Mouse (Mus musculus) hindbrain, embryonic 16.5 days (tissue): ENCODE results near the gene Rell1. TPM values are rescaled to one million over a fixed set of nuclear protein-coding genes. Genes with fewer than 3 reads are reported as not detected.

ENCODE experiments used
- ATAC-seq: fragments of 200-750 bp; cut with Nextera tagmentation; 2 replicates; pipeline ENCODE4 v1.8.0; 2017; ENCODE audit warnings: moderate TSS enrichment, moderate library complexity
- H3K27ac ChIP-seq: fragments of 300-500 bp; sonication (generic); 2 replicates; pipeline ENCODE4 v1.5.1; 2014; ENCODE audit warnings: low read depth, mild to moderate bottlenecking, control low read depth, low read length, moderate library complexity
- H3K27me3 ChIP-seq: fragments of 300-500 bp; sonication (generic); replicated peaks from 2 replicates; pipeline ENCODE4 v1.6.1; 2014; ENCODE audit warnings: low read length; ENCODE audit not compliant: control insufficient read depth, insufficient read depth
- H3K36me3 ChIP-seq: fragments of 300-500 bp; sonication (generic); 2 replicates; pipeline ENCODE4 v1.6.1; 2014; ENCODE audit warnings: mild to moderate bottlenecking, low read length, moderate library complexity, mixed read lengths; ENCODE audit not compliant: control insufficient read depth, insufficient read depth
- H3K4me1 ChIP-seq: fragments of 300-500 bp; sonication (generic); 2 replicates; pipeline ENCODE4 v1.6.1; 2014; ENCODE audit warnings: low read depth, low read length; ENCODE audit not compliant: control insufficient read depth, insufficient read depth
- H3K4me2 ChIP-seq: fragments of 300-500 bp; sonication (generic); 2 replicates; pipeline ENCODE4 v1.6.1; 2014; ENCODE audit warnings: mild to moderate bottlenecking, low read length, control low read depth, moderate library complexity
- H3K4me3 ChIP-seq: fragments of 300-500 bp; sonication (generic); 2 replicates; pipeline ENCODE4 v1.5.1; 2014; ENCODE audit warnings: mild to moderate bottlenecking, low read length, control low read depth, moderate library complexity
- H3K9ac ChIP-seq: fragments of 300-500 bp; sonication (generic); 2 replicates; pipeline ENCODE4 v1.6.1; 2014; ENCODE audit warnings: low read depth, mild to moderate bottlenecking, control low read depth, low read length, moderate library complexity
- H3K9me3 ChIP-seq: fragments of 300-500 bp; sonication (generic); 2 replicates; pipeline ENCODE4 v1.6.1; 2014; ENCODE audit warnings: mild to moderate bottlenecking, low read length, moderate library complexity; ENCODE audit not compliant: control insufficient read depth
- WGBS: fragments of 180-500 bp; shearing (Covaris S2); extraction: QIAGEN DNeasy Blood & Tissue Kit; methylation state at CpG from one replicate; pipeline ENCODE4 v1.1.7; 2014; 5-methylcytosine and 5-hydroxymethylcytosine counted together
- polyA plus RNA-seq: library from polyadenylated mRNA; unstranded; fragments of >200 nt; fragmentation: Nextera tagmentation; extraction: Ambion mirVana; gene quantifications from 2 replicates; pipeline ENCODE4 v1.2.1, GENCODE M21; 2015

Gene Rell1
- polyA plus RNA-seq, 1 experiment from 2014 or later: 8.8 TPM

- 77% methylated on average over 8 of the region's 8 CpGs for WGBS
- Histone ChIP-seq H3K27ac (no peak overlapping the region), H3K9me3 (no peaks in the 10 kb centered on the region), H3K9ac (no peak overlapping the region), H3K4me1 (no peaks in the 10 kb centered on the region), H3K36me3 (no peaks in the 10 kb centered on the region), H3K4me3 (no peak overlapping the region), H3K27me3 (no peaks in the 10 kb centered on the region), H3K4me2 (no peak overlapping the region)
- ATAC-seq: no peak; the same call in 1 of the 2 replicates
These were observed 11.1 kb downstream of the Rell1 start for GRCm38 (mm10) chr5:63957607-63958006.

GRCm38 (mm10) chr5:63956411-63956810, 12.3 kb downstream of the Rell1 start:
- Histone ChIP-seq H3K9ac (no peak overlapping the region), H3K9me3 (no peaks in the 10 kb centered on the region), H3K27me3 (no peaks in the 10 kb centered on the region), H3K4me1 (no peaks in the 10 kb centered on the region), H3K36me3 (no peaks in the 10 kb centered on the region), H3K4me2 (no peak overlapping the region), H3K4me3 (no peak overlapping the region), H3K27ac (no peak overlapping the region)
- 91% methylated on average over 11 of the region's 11 CpGs for WGBS
- ATAC-seq: no peak

GRCm38 (mm10) chr5:63953401-63954032, 15.2 kb downstream of the Rell1 start:
- 90% methylated on average over 15 of the region's 15 CpGs for WGBS
- H3K9ac ChIP-seq: no peak overlapping the region
- no peaks in the 10 kb centered on the region for H3K9me3 ChIP-seq
- H3K27ac ChIP-seq: no peak overlapping the region
- H3K36me3 ChIP-seq: no peaks in the 10 kb centered on the region
- no peaks in the 10 kb centered on the region for H3K4me1 ChIP-seq
- no peak for ATAC-seq
- no peak overlapping the region for H3K4me3 ChIP-seq
- H3K4me2 ChIP-seq: no peak overlapping the region
- H3K27me3 ChIP-seq: no peaks in the 10 kb centered on the region

- no peak for ATAC-seq
- Histone ChIP-seq H3K9me3 (no peaks in the 10 kb centered on the region), H3K4me1 (no peaks in the 10 kb centered on the region), H3K27me3 (no peaks in the 10 kb centered on the region), H3K36me3 (no peaks in the 10 kb centered on the region), H3K4me3 (no peak overlapping the region), H3K9ac (no peak overlapping the region), H3K4me2 (no peak overlapping the region), H3K27ac (no peak overlapping the region)
- 85% methylated on average over 6 of the region's 6 CpGs for WGBS
These were observed 16.7 kb downstream of the Rell1 start for GRCm38 (mm10) chr5:63952039-63952438.

GRCm38 (mm10) chr5:63951421-63951911, 17.2 kb downstream of the Rell1 start:
- ATAC-seq: no peak
- H3K4me1 ChIP-seq: no peaks in the 10 kb centered on the region

GRCm38 (mm10) chr5:63949195-63949594, 19.5 kb downstream of the Rell1 start:
- H3K36me3 ChIP-seq: no peaks in the 10 kb centered on the region
- H3K9me3 ChIP-seq: no peaks in the 10 kb centered on the region
- H3K27ac ChIP-seq: no peak overlapping the region
- no peak overlapping the region for H3K9ac ChIP-seq
- H3K4me2 ChIP-seq: no peak overlapping the region
- no peaks in the 10 kb centered on the region for H3K27me3 ChIP-seq
- WGBS: 22% methylated on average over 3 of the region's 3 CpGs
- H3K4me1 ChIP-seq: no peaks in the 10 kb centered on the region
- no peak overlapping the region for H3K4me3 ChIP-seq
- ATAC-seq: no peak

More at GRCm38 (mm10) chr5:63951421-63951911, 17.2 kb downstream of the Rell1 start:
- Histone ChIP-seq H3K9me3 (no peaks in the 10 kb centered on the region), H3K4me3 (no peak overlapping the region), H3K27ac (no peak overlapping the region), H3K36me3 (no peaks in the 10 kb centered on the region), H3K9ac (no peak overlapping the region), H3K4me2 (no peak overlapping the region), H3K27me3 (no peaks in the 10 kb centered on the region)
- 81% methylated on average over 11 of the region's 11 CpGs for WGBS

- H3K9me3 ChIP-seq: no peaks in the 10 kb centered on the region
- H3K4me1 ChIP-seq: no peaks in the 10 kb centered on the region
- H3K27ac ChIP-seq: no peak overlapping the region
- no peaks in the 10 kb centered on the region for H3K36me3 ChIP-seq
- H3K9ac ChIP-seq: no peak overlapping the region
- H3K27me3 ChIP-seq: no peaks in the 10 kb centered on the region
- no peak overlapping the region for H3K4me3 ChIP-seq
- ATAC-seq: no peak
- no peak overlapping the region for H3K4me2 ChIP-seq
- 46% methylated on average over 8 of the region's 8 CpGs for WGBS
These were observed 21.2 kb downstream of the Rell1 start for GRCm38 (mm10) chr5:63947526-63947925.

- H3K4me3 ChIP-seq: no peak overlapping the region
- WGBS: 93% methylated on average over 9 of the region's 9 CpGs
- H3K9me3 ChIP-seq: no peaks in the 10 kb centered on the region
- no peak overlapping the region for H3K9ac ChIP-seq
- no peak overlapping the region for H3K4me2 ChIP-seq
- H3K27ac ChIP-seq: no peak overlapping the region
- no peaks in the 10 kb centered on the region for H3K36me3 ChIP-seq
- H3K4me1 ChIP-seq: no peaks in the 10 kb centered on the region
- no peaks in the 10 kb centered on the region for H3K27me3 ChIP-seq
- ATAC-seq: no peak
These were observed 25.4 kb downstream of the Rell1 start for GRCm38 (mm10) chr5:63943291-63943690.

GRCm38 (mm10) chr5:63941891-63942290, 26.8 kb downstream of the Rell1 start:
- WGBS: 75% methylated on average over 5 of the region's 5 CpGs

More at GRCm38 (mm10) chr5:63941891-63942290, 26.8 kb downstream of the Rell1 start:
- H3K9ac ChIP-seq: no peak overlapping the region
- H3K9me3 ChIP-seq: no peaks in the 10 kb centered on the region
- no peaks in the 10 kb centered on the region for H3K4me1 ChIP-seq
- no peak overlapping the region for H3K27ac ChIP-seq
- no peak for ATAC-seq
- no peaks in the 10 kb centered on the region for H3K36me3 ChIP-seq
- H3K27me3 ChIP-seq: no peaks in the 10 kb centered on the region
- no peak overlapping the region for H3K4me3 ChIP-seq
- H3K4me2 ChIP-seq: no peak overlapping the region
